Mouse (Mus musculus) lung, embryonic 14.5 days (tissue): ENCODE data around the gene Cog7. TPM values are rescaled to one million over a fixed set of nuclear protein-coding genes. Genes with fewer than 3 reads are reported as not detected.

Experiments
- ATAC-seq: fragments of 200-750 bp; cut with Nextera tagmentation; 2 replicates; pipeline ENCODE4 v1.8.0; 2017; ENCODE audit warnings: mild to moderate bottlenecking, moderate TSS enrichment, moderate library complexity; ENCODE audit not compliant: insufficient read depth
- DNase-seq: peaks from one replicate; pipeline ENCODE4 v3.0.0-alpha.2; 2015
- H3K27ac ChIP-seq: fragments of 300-500 bp; sonication (generic); 2 replicates; pipeline ENCODE4 v1.5.1; 2014; ENCODE audit warnings: low read depth, mild to moderate bottlenecking, moderate library complexity
- H3K27me3 ChIP-seq: fragments of 300-500 bp; sonication (generic); 2 replicates; pipeline ENCODE4 v1.6.1; 2014; ENCODE audit warnings: low read length, control low read depth; ENCODE audit not compliant: insufficient read depth
- H3K36me3 ChIP-seq: fragments of 300-500 bp; sonication (generic); 2 replicates; pipeline ENCODE4 v1.6.1; 2014; ENCODE audit warnings: control low read depth; ENCODE audit not compliant: insufficient read depth
- H3K4me1 ChIP-seq: fragments of 300-500 bp; sonication (generic); 2 replicates; pipeline ENCODE4 v1.6.1; 2014; ENCODE audit warnings: antibody characterized with exemption, control low read depth; ENCODE audit not compliant: insufficient read depth
- H3K4me2 ChIP-seq: fragments of 300-500 bp; sonication (generic); 2 replicates; pipeline ENCODE4 v1.6.1; 2014; ENCODE audit warnings: mild to moderate bottlenecking
- H3K4me3 ChIP-seq: fragments of 300-500 bp; sonication (generic); 2 replicates; pipeline ENCODE4 v1.5.1; 2014; ENCODE audit warnings: low read depth, low read length
- H3K9ac ChIP-seq: fragments of 300-500 bp; sonication (generic); 2 replicates; pipeline ENCODE4 v1.6.1; 2014
- H3K9me3 ChIP-seq: fragments of 300-500 bp; sonication (generic); 2 replicates; pipeline ENCODE4 v1.6.1; 2016; ENCODE audit warnings: low read depth, low read length, control low read depth
- CTCF ChIP-seq: IDR thresholded peaks from 2 replicates; pipeline ENCODE4 v1.5.1; 2016; ENCODE audit warnings: antibody characterized with exemption, low read depth
- WGBS: fragments of 180-500 bp; shearing (Covaris S2); extraction: QIAGEN DNeasy Blood & Tissue Kit; methylation state at CpG from one replicate; pipeline ENCODE4 v1.1.7; 2014; 5-methylcytosine and 5-hydroxymethylcytosine counted together
- polyA plus RNA-seq: library from polyadenylated mRNA; unstranded; fragments of >200 nt; fragmentation: Nextera tagmentation; extraction: Ambion mirVana; gene quantifications from 2 replicates; pipeline ENCODE4 v1.2.1, GENCODE M21; 2014

The Cog7 gene
- polyA plus RNA-seq, 1 experiment from 2014 or later: 23.1 TPM

DNA sequence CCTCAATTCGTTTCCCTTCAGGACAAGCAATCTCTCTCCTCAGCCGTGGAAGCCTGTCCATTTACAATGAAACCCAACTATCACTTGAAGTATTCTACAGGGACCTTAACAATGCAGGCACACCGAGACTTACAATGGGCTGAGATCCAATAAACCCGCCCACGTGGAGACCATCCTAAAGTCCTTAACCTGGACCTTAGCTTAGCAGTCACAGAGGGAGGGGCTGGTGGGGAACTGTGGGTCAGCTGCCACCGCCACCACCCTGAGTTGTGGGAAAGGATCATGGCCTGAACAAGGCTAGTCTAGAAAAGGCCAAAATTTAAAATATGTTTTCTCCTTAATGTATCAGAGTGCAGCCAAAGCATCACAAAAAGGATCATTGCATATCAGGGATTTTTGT is 42.3 kb downstream of the Cog7 start:
- Histone ChIP-seq H3K9me3 (no peaks in the 10 kb centered on the region), H3K27ac (peak overlapping the region; percentile 80), H3K9ac (no peak overlapping the region), H3K36me3 (peaks cover 20% of the 10 kb centered on the region; the same call in 1 of the 2 replicates), H3K4me3 (no peak overlapping the region), H3K4me2 (no peak overlapping the region), H3K27me3 (no peaks in the 10 kb centered on the region), H3K4me1 (peaks cover 9% of the 10 kb centered on the region; the same call in 1 of the 2 replicates)
- DNase-seq (no peak), ATAC-seq (no peak)
- 51% methylated on average over 6 of the region's 6 CpGs for WGBS
- no peak for TF ChIP-seq CTCF

DNA sequence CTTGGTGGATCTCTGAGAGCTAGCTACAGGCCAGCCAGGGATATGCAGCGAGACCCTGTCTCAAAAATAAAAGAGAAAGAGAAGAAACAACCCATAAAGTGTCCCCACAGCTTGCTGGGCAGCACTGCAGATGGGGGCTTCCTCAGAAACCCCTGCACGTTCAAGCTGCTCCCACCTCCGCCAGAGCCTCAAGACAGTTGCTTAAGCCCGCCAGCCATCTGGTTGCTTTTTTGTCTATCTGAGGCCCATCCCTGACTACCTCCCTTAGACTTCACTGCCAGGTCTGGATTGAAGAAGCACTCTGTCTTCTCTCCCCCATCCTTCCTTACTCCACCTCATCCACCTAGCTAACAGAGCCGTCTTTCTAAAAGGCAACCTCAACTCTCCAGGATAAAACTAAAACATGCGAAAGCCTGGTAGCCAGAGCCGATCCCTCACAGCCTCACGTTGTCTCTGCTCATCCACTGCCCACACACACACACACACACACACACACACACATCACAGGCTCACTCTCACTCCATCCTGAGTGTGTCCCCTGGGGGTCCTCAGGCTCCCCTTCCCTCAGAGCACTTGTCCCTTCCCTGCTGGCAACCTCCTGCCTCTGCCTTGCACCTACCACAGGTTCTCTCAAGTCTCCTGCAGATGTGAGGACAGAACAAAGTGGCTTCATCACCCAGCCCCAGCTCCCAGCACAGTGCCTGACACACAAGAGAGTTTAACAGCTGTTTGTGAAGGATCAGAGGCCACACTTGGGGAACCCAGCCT is 43.2 kb downstream of the Cog7 start:
- peaks cover 16% of the 10 kb centered on the region; the same call in 1 of the 2 replicates for H3K36me3 ChIP-seq
- no peaks in the 10 kb centered on the region for H3K9me3 ChIP-seq
- 82% methylated on average over 8 of the region's 8 CpGs for WGBS
- H3K4me3 ChIP-seq: no peak overlapping the region
- peaks cover 9% of the 10 kb centered on the region; the same call in 1 of the 2 replicates for H3K4me1 ChIP-seq
- no peak for TF ChIP-seq CTCF
- DNase-seq (no peak), ATAC-seq (no peak)
- no peaks in the 10 kb centered on the region for H3K27me3 ChIP-seq
- H3K9ac ChIP-seq: no peak overlapping the region
- no peak overlapping the region for H3K27ac ChIP-seq
- no peak overlapping the region for H3K4me2 ChIP-seq

DNA sequence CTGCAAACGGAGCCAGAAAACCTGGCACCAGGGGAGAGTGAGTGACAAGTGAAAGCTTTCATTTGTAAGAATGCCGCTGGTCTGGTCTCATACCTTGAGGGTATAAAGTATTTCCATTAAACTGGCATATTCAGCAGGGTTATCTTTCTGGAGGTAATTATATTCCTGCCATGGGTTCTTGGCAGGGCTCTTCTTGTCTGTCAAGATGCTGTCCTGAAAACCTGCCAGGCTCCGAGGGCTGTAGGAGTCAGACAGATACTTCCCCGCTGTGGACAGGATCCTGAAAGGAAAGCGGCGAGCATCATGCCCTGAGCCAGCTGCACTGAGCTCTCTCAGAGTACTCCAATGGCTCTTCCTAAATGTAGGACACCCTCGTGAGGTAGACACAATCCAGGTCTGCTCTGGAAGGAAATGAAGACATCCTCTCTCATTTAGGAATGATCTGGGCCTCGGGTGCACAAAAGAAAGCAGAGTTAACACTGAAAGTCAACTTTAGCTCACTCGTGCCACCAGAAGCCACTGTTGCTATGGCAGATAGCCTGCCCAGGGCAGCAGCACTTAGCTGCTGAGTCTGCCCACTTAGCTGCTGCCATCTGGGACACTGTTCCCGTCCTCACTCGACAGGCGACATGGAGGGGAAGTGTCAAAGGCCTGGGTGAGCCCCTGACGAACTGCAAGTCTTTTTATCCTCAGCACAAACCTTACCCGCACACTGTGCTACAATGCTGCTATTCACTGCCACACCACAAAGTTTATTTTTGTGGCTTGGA is 44.5 kb downstream of the Cog7 start:
- DNase-seq: no peak
- H3K4me3 ChIP-seq: no peak overlapping the region
- no peaks in the 10 kb centered on the region for H3K27me3 ChIP-seq
- ATAC-seq: no peak
- TF ChIP-seq CTCF: no peak
- H3K9me3 ChIP-seq: no peaks in the 10 kb centered on the region
- no peak overlapping the region for H3K9ac ChIP-seq
- H3K4me1 ChIP-seq: peaks cover 7% of the 10 kb centered on the region; the same call in 1 of the 2 replicates
- peaks cover 14% of the 10 kb centered on the region; the same call in 1 of the 2 replicates for H3K36me3 ChIP-seq
- no peak overlapping the region for H3K4me2 ChIP-seq
- no peak overlapping the region for H3K27ac ChIP-seq
- WGBS: 61% methylated on average over 14 of the region's 14 CpGs

DNA sequence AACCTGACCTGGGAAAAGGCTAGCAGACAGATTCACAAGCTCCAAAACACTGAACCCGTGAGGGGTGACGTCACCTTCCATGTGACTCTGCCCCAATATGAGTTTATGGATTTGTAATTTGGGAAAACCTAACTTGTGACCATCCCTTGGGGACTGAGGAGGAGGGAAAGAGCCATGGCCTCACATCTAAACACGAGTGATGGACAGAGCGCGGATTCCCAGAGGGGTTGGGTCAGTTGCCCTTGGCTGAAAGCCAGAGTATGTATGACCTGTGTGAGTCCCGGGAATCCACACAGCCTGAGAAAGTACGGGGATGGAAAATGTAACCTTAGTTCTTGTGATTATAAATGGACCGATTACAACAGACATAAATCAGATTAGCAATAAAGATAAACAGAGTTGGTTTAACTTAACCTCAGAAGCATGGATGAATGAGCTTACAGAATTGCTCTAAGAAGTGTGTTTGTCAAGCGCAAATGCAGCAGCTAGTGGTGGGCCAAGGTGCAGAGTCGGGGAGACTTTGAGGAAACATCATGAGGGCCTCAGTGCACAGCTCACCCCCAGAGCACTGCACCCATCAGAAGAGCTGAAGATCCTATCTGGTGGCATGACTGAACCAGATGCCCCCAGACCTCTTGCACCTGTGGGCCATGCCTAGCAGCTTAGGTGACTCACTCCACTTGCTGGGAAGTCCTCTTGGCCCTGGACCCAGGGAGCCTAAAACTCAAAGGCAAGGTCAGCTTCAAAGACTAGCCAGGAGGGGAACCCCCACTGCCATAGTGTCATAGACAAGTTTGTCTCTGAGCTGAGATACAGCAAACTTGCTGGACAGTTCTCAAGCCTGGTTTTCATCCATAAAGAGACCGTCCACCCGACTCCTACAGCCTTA is 45.4 kb downstream of the Cog7 start:
- TF ChIP-seq CTCF: no peak
- Histone ChIP-seq H3K4me2 (no peak overlapping the region), H3K36me3 (peaks cover 11% of the 10 kb centered on the region; the same call in 1 of the 2 replicates), H3K9ac (no peak overlapping the region), H3K27ac (no peak overlapping the region), H3K9me3 (no peaks in the 10 kb centered on the region), H3K4me3 (no peak overlapping the region), H3K27me3 (no peaks in the 10 kb centered on the region), H3K4me1 (peaks cover 5% of the 10 kb centered on the region; the same call in 1 of the 2 replicates)
- peak; percentile 27 for DNase-seq
- no peak for ATAC-seq
- WGBS: 47% methylated on average over 12 of the region's 12 CpGs

DNA sequence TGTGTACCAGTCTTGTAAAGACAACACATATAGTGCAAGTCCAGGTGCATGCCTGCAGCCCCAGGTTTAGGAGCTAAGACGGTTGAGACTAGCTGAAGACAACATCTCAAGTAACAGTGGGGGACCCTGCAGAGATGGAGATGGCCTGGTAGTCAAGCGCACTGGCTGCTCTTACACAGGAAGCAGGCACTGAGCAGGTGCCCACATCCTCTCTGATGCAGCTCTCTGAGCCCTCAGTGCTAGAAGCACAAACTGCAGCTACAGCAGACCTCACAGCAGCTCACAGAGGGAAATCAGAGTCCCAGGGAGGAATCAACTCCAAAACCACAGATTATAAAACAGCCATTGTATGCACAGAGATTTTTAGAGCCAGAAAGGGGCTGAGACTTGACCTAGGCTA is 47.2 kb downstream of the Cog7 start:
- 85% methylated on average over 2 of the region's 2 CpGs for WGBS
- Histone ChIP-seq H3K36me3 (peaks cover 20% of the 10 kb centered on the region), H3K27ac (peak overlapping the region; percentile 18; the same call in 1 of the 2 replicates), H3K9ac (no peak overlapping the region), H3K4me3 (no peak overlapping the region), H3K4me1 (peaks cover 5% of the 10 kb centered on the region; the same call in 1 of the 2 replicates), H3K4me2 (no peak overlapping the region), H3K9me3 (no peaks in the 10 kb centered on the region), H3K27me3 (no peaks in the 10 kb centered on the region)
- DNase-seq (no peak), ATAC-seq (no peak)
- TF ChIP-seq CTCF: no peak

DNA sequence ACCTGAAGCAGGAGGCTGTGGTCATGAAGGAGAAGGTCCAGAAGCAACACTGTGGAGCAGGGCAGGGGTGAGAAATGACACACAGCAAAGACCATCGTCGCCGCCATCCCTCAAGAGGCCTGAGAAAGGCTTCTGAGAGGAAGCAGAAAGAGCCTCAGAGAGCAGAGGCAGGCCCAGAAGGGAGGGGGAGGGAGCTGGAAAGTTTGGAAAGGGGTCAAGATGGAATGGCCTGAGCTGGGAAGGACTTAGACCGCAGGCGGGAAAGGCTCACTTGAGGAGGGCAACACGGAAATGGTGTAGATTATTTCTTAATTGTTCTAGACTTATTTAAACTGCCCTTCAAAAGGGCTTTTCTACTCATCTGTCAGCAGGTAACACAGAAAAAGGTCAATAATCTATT is 47.8 kb downstream of the Cog7 start:
- Histone ChIP-seq H3K4me1 (peaks cover 5% of the 10 kb centered on the region; the same call in 1 of the 2 replicates), H3K27me3 (no peaks in the 10 kb centered on the region), H3K9me3 (no peaks in the 10 kb centered on the region), H3K36me3 (peaks cover 25% of the 10 kb centered on the region), H3K9ac (no peak overlapping the region), H3K27ac (no peak overlapping the region), H3K4me2 (no peak overlapping the region), H3K4me3 (no peak overlapping the region)
- TF ChIP-seq CTCF: no peak
- ATAC-seq (no peak), DNase-seq (no peak)
- 38% methylated on average over 6 of the region's 6 CpGs for WGBS
